Mouse (Mus musculus) midbrain, embryonic 16.5 days (tissue): Measurements from ENCODE around the gene Eddm3b. TPM values are rescaled to one million over a fixed set of nuclear protein-coding genes. Genes with fewer than 3 reads are reported as not detected.

Source experiments
- ATAC-seq: fragments of 200-750 bp; cut with Nextera tagmentation; 2 replicates; pipeline ENCODE4 v1.8.0; 2017; ENCODE audit warnings: moderate TSS enrichment
- H3K27ac ChIP-seq: fragments of 300-500 bp; sonication (generic); 2 replicates; pipeline ENCODE4 v1.5.1; 2014; ENCODE audit warnings: mild to moderate bottlenecking, low read length, mixed read lengths
- H3K27me3 ChIP-seq: fragments of 300-500 bp; sonication (generic); 2 replicates; pipeline ENCODE4 v1.6.1; 2014; ENCODE audit warnings: low read depth, low read length, mixed read lengths; ENCODE audit not compliant: control insufficient read depth, insufficient read depth
- H3K36me3 ChIP-seq: fragments of 300-500 bp; sonication (generic); 2 replicates; pipeline ENCODE4 v1.6.1; 2014; ENCODE audit warnings: mild to moderate bottlenecking, low read length, moderate library complexity, mixed read lengths; ENCODE audit not compliant: control insufficient read depth, insufficient read depth
- H3K4me1 ChIP-seq: fragments of 300-500 bp; sonication (generic); 2 replicates; pipeline ENCODE4 v1.6.1; 2014; ENCODE audit warnings: mild to moderate bottlenecking, low read length, mixed read lengths; ENCODE audit not compliant: control insufficient read depth, insufficient read depth
- H3K4me2 ChIP-seq: fragments of 300-500 bp; sonication (generic); 2 replicates; pipeline ENCODE4 v1.6.1; 2014; ENCODE audit warnings: mild to moderate bottlenecking, low read length, mixed read lengths
- H3K4me3 ChIP-seq: fragments of 300-500 bp; sonication (generic); 2 replicates; pipeline ENCODE4 v1.5.1; 2014; ENCODE audit warnings: low read depth, mild to moderate bottlenecking, low read length, moderate library complexity, mixed read lengths
- H3K9ac ChIP-seq: fragments of 300-500 bp; sonication (generic); 2 replicates; pipeline ENCODE4 v1.6.1; 2014; ENCODE audit warnings: low read depth, low read length, mixed read lengths
- H3K9me3 ChIP-seq: fragments of 300-500 bp; sonication (generic); replicated peaks from 2 replicates; pipeline ENCODE4 v1.6.1; 2014; ENCODE audit warnings: mild to moderate bottlenecking, low read length, mixed read lengths; ENCODE audit not compliant: control insufficient read depth, poor library complexity, severe bottlenecking
- WGBS: fragments of 180-500 bp; shearing (Covaris S2); extraction: QIAGEN DNeasy Blood & Tissue Kit; methylation state at CpG from one replicate; pipeline ENCODE4 v1.1.7; 2014; 5-methylcytosine and 5-hydroxymethylcytosine counted together
- polyA plus RNA-seq: library from polyadenylated mRNA; unstranded; fragments of >200 nt; fragmentation: Nextera tagmentation; extraction: Ambion mirVana; gene quantifications from 2 replicates; pipeline ENCODE4 v1.2.1, GENCODE M21; 2015

Eddm3b gene
- polyA plus RNA-seq, 1 experiment from 2014 or later = not detected

GRCm38 (mm10) chr14:51131086-51131815 lies 17.0 kb downstream of the Eddm3b start:
- ATAC-seq = no peak
- no peak overlapping the region for H3K9ac ChIP-seq
- no peaks in the 10 kb centered on the region for H3K27me3 ChIP-seq
- H3K36me3 ChIP-seq = no peaks in the 10 kb centered on the region
- no peaks in the 10 kb centered on the region for H3K9me3 ChIP-seq
- no peaks in the 10 kb centered on the region for H3K4me1 ChIP-seq
- no peak overlapping the region for H3K4me2 ChIP-seq
- no peak overlapping the region for H3K27ac ChIP-seq
- WGBS = 83% methylated on average over 7 of the region's 7 CpGs
- no peak overlapping the region for H3K4me3 ChIP-seq

- Histone ChIP-seq H3K36me3 (no peaks in the 10 kb centered on the region), H3K4me2 (no peak overlapping the region), H3K4me3 (no peak overlapping the region), H3K9me3 (no peaks in the 10 kb centered on the region), H3K9ac (no peak overlapping the region), H3K27ac (no peak overlapping the region), H3K4me1 (no peaks in the 10 kb centered on the region), H3K27me3 (no peaks in the 10 kb centered on the region)
- ATAC-seq = no peak
- WGBS = 80% methylated on average over 4 of the region's 4 CpGs
Observed at GRCm38 (mm10) chr14:51132372-51132771, 18.1 kb downstream of the Eddm3b start.

- H3K36me3 ChIP-seq = no peaks in the 10 kb centered on the region
- H3K9ac ChIP-seq = no peak overlapping the region
- H3K4me1 ChIP-seq = no peaks in the 10 kb centered on the region
- H3K4me3 ChIP-seq = no peak overlapping the region
- no peaks in the 10 kb centered on the region for H3K9me3 ChIP-seq
- H3K27ac ChIP-seq = no peak overlapping the region
- no peaks in the 10 kb centered on the region for H3K27me3 ChIP-seq
- H3K4me2 ChIP-seq = no peak overlapping the region
- no peak for ATAC-seq
- WGBS = 77% methylated on average over 2 of the region's 2 CpGs
Observed at GRCm38 (mm10) chr14:51140342-51140741, 26.1 kb downstream of the Eddm3b start.

- no peaks in the 10 kb centered on the region for H3K36me3 ChIP-seq
- no peak overlapping the region for H3K4me3 ChIP-seq
- H3K4me1 ChIP-seq = no peaks in the 10 kb centered on the region
- no peak overlapping the region for H3K27ac ChIP-seq
- 85% methylated on average over 4 of the region's 4 CpGs for WGBS
- no peak overlapping the region for H3K4me2 ChIP-seq
- H3K27me3 ChIP-seq = no peaks in the 10 kb centered on the region
- H3K9me3 ChIP-seq = no peaks in the 10 kb centered on the region
- ATAC-seq = no peak
- no peak overlapping the region for H3K9ac ChIP-seq
Observed at GRCm38 (mm10) chr14:51142119-51142518, 27.9 kb downstream of the Eddm3b start.

- Histone ChIP-seq H3K4me3 (no peak overlapping the region), H3K9me3 (no peaks in the 10 kb centered on the region), H3K4me1 (no peaks in the 10 kb centered on the region), H3K27ac (no peak overlapping the region), H3K4me2 (no peak overlapping the region), H3K27me3 (no peaks in the 10 kb centered on the region), H3K36me3 (no peaks in the 10 kb centered on the region), H3K9ac (no peak overlapping the region)
- no peak for ATAC-seq
- WGBS = 82% methylated on average over 3 of the region's 3 CpGs
Observed at GRCm38 (mm10) chr14:51142568-51142967, 28.3 kb downstream of the Eddm3b start.

GRCm38 (mm10) chr14:51143287-51143686 lies 29.1 kb downstream of the Eddm3b start:
- Histone ChIP-seq H3K4me1 (no peaks in the 10 kb centered on the region), H3K4me3 (no peak overlapping the region), H3K4me2 (no peak overlapping the region), H3K36me3 (no peaks in the 10 kb centered on the region), H3K9me3 (no peaks in the 10 kb centered on the region), H3K27ac (no peak overlapping the region), H3K9ac (no peak overlapping the region), H3K27me3 (no peaks in the 10 kb centered on the region)
- ATAC-seq = no peak
- WGBS = 88% methylated on average over 4 of the region's 4 CpGs

- WGBS = 93% methylated on average over 2 of the region's 2 CpGs
- no peak overlapping the region for H3K4me2 ChIP-seq
- no peak for ATAC-seq
Observed at GRCm38 (mm10) chr14:51143937-51144336, 29.7 kb downstream of the Eddm3b start.

GRCm38 (mm10) chr14:51144451-51144850 lies 30.2 kb downstream of the Eddm3b start:
- no peak overlapping the region for H3K4me3 ChIP-seq
- WGBS = 95% methylated on average over 4 of the region's 4 CpGs
- no peak overlapping the region for H3K27ac ChIP-seq
- H3K4me2 ChIP-seq = no peak overlapping the region
- no peaks in the 10 kb centered on the region for H3K4me1 ChIP-seq
- no peak overlapping the region for H3K9ac ChIP-seq
- no peak for ATAC-seq
- no peaks in the 10 kb centered on the region for H3K9me3 ChIP-seq
- H3K27me3 ChIP-seq = no peaks in the 10 kb centered on the region
- H3K36me3 ChIP-seq = no peaks in the 10 kb centered on the region

More at GRCm38 (mm10) chr14:51143937-51144336, 29.7 kb downstream of the Eddm3b start:
- Histone ChIP-seq H3K27ac (no peak overlapping the region), H3K9ac (no peak overlapping the region), H3K36me3 (no peaks in the 10 kb centered on the region), H3K9me3 (no peaks in the 10 kb centered on the region), H3K4me1 (no peaks in the 10 kb centered on the region), H3K27me3 (no peaks in the 10 kb centered on the region), H3K4me3 (no peak overlapping the region)

- no peaks in the 10 kb centered on the region for H3K27me3 ChIP-seq
- H3K9ac ChIP-seq = no peak overlapping the region
- 85% methylated on average over 6 of the region's 6 CpGs for WGBS
- H3K4me1 ChIP-seq = no peaks in the 10 kb centered on the region
- ATAC-seq = no peak
- no peak overlapping the region for H3K4me3 ChIP-seq
- no peaks in the 10 kb centered on the region for H3K36me3 ChIP-seq
- no peaks in the 10 kb centered on the region for H3K9me3 ChIP-seq
- H3K27ac ChIP-seq = no peak overlapping the region
- no peak overlapping the region for H3K4me2 ChIP-seq
Observed at GRCm38 (mm10) chr14:51145521-51145920, 31.3 kb downstream of the Eddm3b start.
